Mouse (Mus musculus) neural tube, embryonic 14.5 days (tissue): ENCODE results near the gene Rbbp7. TPM values are rescaled to one million over a fixed set of nuclear protein-coding genes. Genes with fewer than 3 reads are reported as not detected.

Experiments
- ATAC-seq: fragments of 200-750 bp; cut with Nextera tagmentation; 2 replicates; pipeline ENCODE4 v1.8.0; 2017; ENCODE audit warnings: low read depth, mild to moderate bottlenecking, moderate TSS enrichment, moderate library complexity
- H3K27ac ChIP-seq: fragments of 300-500 bp; sonication (generic); 2 replicates; pipeline ENCODE4 v1.5.1; 2014; ENCODE audit warnings: low read depth, mild to moderate bottlenecking, control low read depth, low read length, moderate library complexity, mixed read lengths
- H3K27me3 ChIP-seq: fragments of 300-500 bp; sonication (generic); 2 replicates; pipeline ENCODE4 v1.6.1; 2014; ENCODE audit warnings: low read length; ENCODE audit not compliant: control insufficient read depth, insufficient read depth
- H3K36me3 ChIP-seq: fragments of 300-500 bp; sonication (generic); 2 replicates; pipeline ENCODE4 v1.6.1; 2014; ENCODE audit warnings: low read length, mixed read lengths; ENCODE audit not compliant: control insufficient read depth, insufficient read depth
- H3K4me1 ChIP-seq: fragments of 300-500 bp; sonication (generic); 2 replicates; pipeline ENCODE4 v1.6.1; 2014; ENCODE audit warnings: low read length; ENCODE audit not compliant: control insufficient read depth, insufficient read depth
- H3K4me2 ChIP-seq: fragments of 300-500 bp; sonication (generic); 2 replicates; pipeline ENCODE4 v1.6.1; 2014; ENCODE audit warnings: mild to moderate bottlenecking, low read depth, low read length, control low read depth
- H3K4me3 ChIP-seq: fragments of 300-500 bp; sonication (generic); 2 replicates; pipeline ENCODE4 v1.5.1; 2014; ENCODE audit warnings: low read depth, low read length, control low read depth, mixed read lengths
- H3K9ac ChIP-seq: fragments of 300-500 bp; sonication (generic); replicated peaks from 2 replicates; pipeline ENCODE4 v1.6.1; 2014; ENCODE audit warnings: low read depth, mild to moderate bottlenecking, control low read depth, low read length, mixed read lengths
- H3K9me3 ChIP-seq: fragments of 300-500 bp; sonication (generic); 2 replicates; pipeline ENCODE4 v1.6.1; 2016; ENCODE audit warnings: low read length; ENCODE audit not compliant: control insufficient read depth
- WGBS: fragments of 180-500 bp; shearing (Covaris S2); extraction: QIAGEN DNeasy Blood & Tissue Kit; methylation state at CpG from one replicate; pipeline ENCODE4 v1.1.7; 2014; 5-methylcytosine and 5-hydroxymethylcytosine counted together
- polyA plus RNA-seq: library from polyadenylated mRNA; unstranded; fragments of >200 nt; fragmentation: Nextera tagmentation; extraction: Ambion mirVana; gene quantifications from 2 replicates; pipeline ENCODE4 v1.2.1, GENCODE M21; 2014

The Rbbp7 gene
- polyA plus RNA-seq, 1 experiment from 2014 or later: 200 TPM

GRCm38 (mm10) chrX:162736140-162736659 lies 24.0 kb upstream of the Rbbp7 start:
- Histone ChIP-seq H3K9me3 (no peaks in the 10 kb centered on the region), H3K36me3 (no peaks in the 10 kb centered on the region), H3K4me2 (peak overlapping the region; percentile 53), H3K4me1 (no peaks in the 10 kb centered on the region), H3K27me3 (no peaks in the 10 kb centered on the region), H3K27ac (peak overlapping the region; percentile 88), H3K9ac (peak overlapping the region; percentile 37; the same call in 1 of the 2 replicates), H3K4me3 (peak overlapping the region; percentile 31)
- WGBS: 32% methylated on average over 9 of the region's 9 CpGs
- peak; percentile 62 for ATAC-seq

- ATAC-seq: no peak
- Histone ChIP-seq H3K36me3 (no peaks in the 10 kb centered on the region), H3K27me3 (no peaks in the 10 kb centered on the region), H3K4me1 (no peaks in the 10 kb centered on the region), H3K9me3 (no peaks in the 10 kb centered on the region), H3K4me2 (no peak overlapping the region), H3K4me3 (no peak overlapping the region), H3K27ac (no peak overlapping the region), H3K9ac (no peak overlapping the region)
- 53% methylated on average over 9 of the region's 9 CpGs for WGBS
These were observed 11.3 kb upstream of the Rbbp7 start for GRCm38 (mm10) chrX:162748696-162749420.

GRCm38 (mm10) chrX:162752418-162752817 lies 7.8 kb upstream of the Rbbp7 start:
- Histone ChIP-seq H3K27ac (no peak overlapping the region), H3K36me3 (no peaks in the 10 kb centered on the region), H3K9me3 (no peaks in the 10 kb centered on the region), H3K27me3 (no peaks in the 10 kb centered on the region), H3K4me1 (no peaks in the 10 kb centered on the region), H3K4me2 (no peak overlapping the region), H3K4me3 (no peak overlapping the region), H3K9ac (no peak overlapping the region)
- WGBS: 95% methylated on average over 2 of the region's 2 CpGs
- no peak for ATAC-seq

DNA sequence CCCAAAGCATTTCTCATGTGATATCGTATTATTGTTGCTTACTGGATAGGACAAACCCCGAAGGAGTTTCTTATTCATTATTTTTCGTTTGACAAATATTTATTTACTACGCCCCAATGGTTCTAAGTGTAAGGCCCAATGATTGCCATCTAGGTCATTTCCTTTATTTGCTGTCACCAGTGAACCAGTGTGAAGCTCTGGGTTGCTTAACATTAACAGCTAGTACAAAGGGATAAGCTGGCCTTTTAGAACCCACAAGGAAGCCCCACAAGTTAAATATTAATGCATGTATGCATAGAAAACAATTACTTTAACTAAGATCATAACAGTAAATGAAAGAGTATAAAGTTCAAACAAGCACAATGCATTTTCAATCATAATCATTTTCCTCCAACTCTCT lies 5.9 kb upstream of the Rbbp7 start:
- no peak overlapping the region for H3K27ac ChIP-seq
- no peaks in the 10 kb centered on the region for H3K4me1 ChIP-seq
- no peaks in the 10 kb centered on the region for H3K9me3 ChIP-seq
- 90% methylated on average over 4 of the region's 4 CpGs for WGBS
- no peaks in the 10 kb centered on the region for H3K27me3 ChIP-seq
- H3K4me2 ChIP-seq: no peak overlapping the region
- no peak for ATAC-seq
- no peaks in the 10 kb centered on the region for H3K36me3 ChIP-seq
- H3K9ac ChIP-seq: no peak overlapping the region
- H3K4me3 ChIP-seq: no peak overlapping the region

- no peaks in the 10 kb centered on the region for H3K36me3 ChIP-seq
- no peak for ATAC-seq
- no peak overlapping the region for H3K4me3 ChIP-seq
- H3K9ac ChIP-seq: no peak overlapping the region
- H3K27ac ChIP-seq: no peak overlapping the region
- no peaks in the 10 kb centered on the region for H3K9me3 ChIP-seq
- WGBS: 43% methylated on average over 7 of the region's 7 CpGs
- H3K27me3 ChIP-seq: no peaks in the 10 kb centered on the region
- no peak overlapping the region for H3K4me2 ChIP-seq
- H3K4me1 ChIP-seq: no peaks in the 10 kb centered on the region
These were observed 4.1 kb upstream of the Rbbp7 start for GRCm38 (mm10) chrX:162756058-162756457.

DNA sequence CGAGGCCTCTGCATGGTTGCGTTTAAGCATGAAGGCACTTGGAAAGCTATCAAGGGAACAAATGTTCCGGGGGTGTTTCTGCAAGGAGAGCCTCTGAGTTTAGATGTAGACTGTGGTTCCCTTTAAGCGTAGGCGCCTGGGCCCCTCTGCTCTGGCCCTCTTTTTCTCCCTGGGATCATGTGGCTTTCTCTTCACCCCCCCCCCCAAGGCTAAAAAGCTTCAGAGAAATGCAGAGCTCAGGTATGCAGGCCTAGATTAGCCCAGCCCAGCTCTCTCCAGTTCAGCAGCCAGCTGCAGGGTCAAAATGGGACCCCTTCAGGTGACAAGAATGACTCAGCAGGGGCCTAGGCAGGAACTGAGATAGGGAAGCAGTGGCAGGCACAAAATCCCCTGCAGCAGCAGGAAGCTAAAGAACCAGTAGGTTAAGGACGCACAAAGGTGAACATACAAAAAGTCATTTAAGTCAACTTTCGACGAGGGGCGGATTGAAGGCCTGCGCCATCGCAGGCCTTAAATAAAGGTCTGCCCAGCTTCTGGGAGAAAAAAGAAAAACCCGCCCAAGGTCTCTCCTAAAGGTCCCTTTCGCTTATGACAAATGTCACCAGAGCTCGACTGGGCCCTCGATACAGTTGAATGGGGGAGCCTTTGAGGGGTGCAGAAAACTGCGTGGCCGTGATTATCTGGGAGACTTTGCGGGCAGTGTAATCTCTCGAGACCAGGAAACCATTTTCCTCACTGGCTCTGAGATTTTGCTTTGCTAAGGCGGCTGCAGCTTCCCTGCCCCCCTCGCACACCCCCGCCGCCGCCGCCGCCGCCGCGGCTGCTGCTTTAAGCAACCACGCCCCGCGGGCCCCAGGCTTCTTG lies 719 bp upstream of the Rbbp7 start:
- ATAC-seq: peak; percentile 5; the same call in 1 of the 2 replicates
- no peaks in the 10 kb centered on the region for H3K4me1 ChIP-seq
- peak overlapping the region; percentile 46 for H3K4me2 ChIP-seq
- H3K4me3 ChIP-seq: peak overlapping the region; percentile 51
- H3K27ac ChIP-seq: peak overlapping the region; percentile 88
- no peaks in the 10 kb centered on the region for H3K27me3 ChIP-seq
- no peaks in the 10 kb centered on the region for H3K36me3 ChIP-seq
- H3K9me3 ChIP-seq: no peaks in the 10 kb centered on the region
- WGBS: 20% methylated on average over 32 of the region's 32 CpGs
- H3K9ac ChIP-seq: peak overlapping the region; percentile 51

GRCm38 (mm10) chrX:162760958-162761515 lies 835 bp downstream of the Rbbp7 start:
- Histone ChIP-seq H3K4me3 (peak overlapping the region; percentile 51), H3K36me3 (no peaks in the 10 kb centered on the region), H3K27ac (peak overlapping the region; percentile 86), H3K4me2 (peak overlapping the region; percentile 51), H3K4me1 (no peaks in the 10 kb centered on the region), H3K9ac (peak overlapping the region; percentile 53), H3K9me3 (no peaks in the 10 kb centered on the region), H3K27me3 (no peaks in the 10 kb centered on the region)
- ATAC-seq: peak; percentile 25; the same call in 1 of the 2 replicates
- 12% methylated on average over 37 of the region's 50 CpGs for WGBS

- Histone ChIP-seq H3K9me3 (no peaks in the 10 kb centered on the region), H3K27ac (no peak overlapping the region), H3K36me3 (no peaks in the 10 kb centered on the region), H3K4me3 (peak overlapping the region; percentile 51), H3K9ac (no peak overlapping the region), H3K27me3 (no peaks in the 10 kb centered on the region), H3K4me1 (no peaks in the 10 kb centered on the region), H3K4me2 (peak overlapping the region; percentile 51)
- ATAC-seq: no peak
- 51% methylated on average over 9 of the region's 9 CpGs for WGBS
These were observed 1.7 kb downstream of the Rbbp7 start for GRCm38 (mm10) chrX:162761716-162762395.
